Mouse (Mus musculus) midbrain, postnatal 0 days (tissue): Measurements from ENCODE around the gene Slc44a5. TPM values are rescaled to one million over a fixed set of nuclear protein-coding genes. Genes with fewer than 3 reads are reported as not detected.
"Not testable (repeated sequence)": the region's sequence is repeated elsewhere in the genome, so short reads cannot be mapped to it uniquely, and the experiment has no call there.

Experiments
- ATAC-seq: fragments of 200-750 bp; cut with Nextera tagmentation; 2 replicates; pipeline ENCODE4 v1.8.0; 2017; ENCODE audit warnings: moderate number of reproducible peaks, mild to moderate bottlenecking, moderate TSS enrichment, moderate library complexity; ENCODE audit not compliant: low FRiP score
- DNase-seq: peaks from one replicate; pipeline ENCODE4 v3.0.0-alpha.2; 2015; ENCODE audit warnings: low spot score
- H3K27ac ChIP-seq: fragments of 300-500 bp; sonication (generic); 2 replicates; pipeline ENCODE4 v1.5.1; 2014; ENCODE audit warnings: low read depth, mild to moderate bottlenecking, low read length, mixed read lengths
- H3K27me3 ChIP-seq: fragments of 300-500 bp; sonication (generic); 2 replicates; pipeline ENCODE4 v1.6.1; 2014; ENCODE audit warnings: low read length, control low read depth, mixed read lengths; ENCODE audit not compliant: insufficient read depth
- H3K36me3 ChIP-seq: fragments of 300-500 bp; sonication (generic); 2 replicates; pipeline ENCODE4 v1.6.1; 2014; ENCODE audit warnings: low read length, control low read depth, mixed read lengths; ENCODE audit not compliant: insufficient read depth
- H3K4me1 ChIP-seq: fragments of 300-500 bp; sonication (generic); 2 replicates; pipeline ENCODE4 v1.6.1; 2014; ENCODE audit warnings: mild to moderate bottlenecking, control low read depth, antibody characterized with exemption, low read length, mixed read lengths; ENCODE audit not compliant: insufficient read depth
- H3K4me2 ChIP-seq: fragments of 300-500 bp; sonication (generic); 2 replicates; pipeline ENCODE4 v1.6.1; 2014; ENCODE audit warnings: low read depth, mild to moderate bottlenecking, low read length, mixed read lengths; ENCODE audit not compliant: poor library complexity, severe bottlenecking
- H3K4me3 ChIP-seq: fragments of 300-500 bp; sonication (generic); 2 replicates; pipeline ENCODE4 v1.5.1; 2014; ENCODE audit warnings: low read depth, mild to moderate bottlenecking, low read length, moderate library complexity
- H3K9ac ChIP-seq: fragments of 300-500 bp; sonication (generic); replicated peaks from 2 replicates; pipeline ENCODE4 v1.6.1; 2014; ENCODE audit warnings: mild to moderate bottlenecking, low read length, moderate library complexity, mixed read lengths; ENCODE audit not compliant: poor library complexity, severe bottlenecking
- H3K9me3 ChIP-seq: fragments of 300-500 bp; sonication (generic); 2 replicates; pipeline ENCODE4 v1.6.1; 2016; ENCODE audit warnings: low read length, control low read depth
- CTCF ChIP-seq: IDR thresholded peaks from 2 replicates; pipeline ENCODE4 v1.5.1; 2016; ENCODE audit warnings: antibody characterized with exemption, mild to moderate bottlenecking
- WGBS: fragments of 180-500 bp; shearing (Covaris S2); extraction: QIAGEN DNeasy Blood & Tissue Kit; methylation state at CpG from one replicate; pipeline ENCODE4 v1.1.7; 2014; 5-methylcytosine and 5-hydroxymethylcytosine counted together
- polyA plus RNA-seq: library from polyadenylated mRNA; unstranded; fragments of >200 nt; fragmentation: Nextera tagmentation; extraction: Ambion mirVana; gene quantifications from 2 replicates; pipeline ENCODE4 v1.2.1, GENCODE M21; 2015
- total RNA-seq: library from RNA; depleted of rRNA; stranded (reverse); fragments of >200 nt; gene quantifications from 2 replicates; pipeline ENCODE4 v1.2.3, GENCODE M21; 2014

Gene Slc44a5
- total and polyA plus RNA-seq, 2 experiments from 2014 or later = 6.3 to 27.3 TPM

GRCm38 (mm10) chr3:154053331-154053730 is 80.1 kb downstream of the Slc44a5 start:
- no peak overlapping the region for H3K4me2 ChIP-seq
- no peak for ATAC-seq
- WGBS = 70% methylated on average over 7 of the region's 7 CpGs
- no peak overlapping the region for H3K27ac ChIP-seq
- TF ChIP-seq CTCF = no peak
- DNase-seq = no peak
- H3K36me3 ChIP-seq = no peaks in the 10 kb centered on the region
- H3K4me3 ChIP-seq = no peak overlapping the region
- no peak overlapping the region for H3K9ac ChIP-seq
- no peaks in the 10 kb centered on the region for H3K27me3 ChIP-seq
- H3K9me3 ChIP-seq = no peaks in the 10 kb centered on the region
- H3K4me1 ChIP-seq = no peaks in the 10 kb centered on the region

GRCm38 (mm10) chr3:154057464-154057863 is 84.2 kb downstream of the Slc44a5 start:
- DNase-seq (no peak), ATAC-seq (no peak)
- no peak overlapping the region for H3K9ac ChIP-seq
- WGBS = 84% methylated on average over 2 of the region's 2 CpGs
- H3K36me3 ChIP-seq = no peaks in the 10 kb centered on the region
- no peaks in the 10 kb centered on the region for H3K27me3 ChIP-seq
- no peak overlapping the region for H3K27ac ChIP-seq
- H3K4me3 ChIP-seq = no peak overlapping the region
- no peaks in the 10 kb centered on the region for H3K9me3 ChIP-seq
- no peak overlapping the region for H3K4me2 ChIP-seq
- no peaks in the 10 kb centered on the region for H3K4me1 ChIP-seq
- no peak for TF ChIP-seq CTCF

GRCm38 (mm10) chr3:154058200-154058599 is 85.0 kb downstream of the Slc44a5 start:
- Histone ChIP-seq H3K4me1 (no peaks in the 10 kb centered on the region), H3K9ac (no peak overlapping the region), H3K36me3 (no peaks in the 10 kb centered on the region), H3K27me3 (no peaks in the 10 kb centered on the region), H3K4me2 (no peak overlapping the region), H3K4me3 (no peak overlapping the region), H3K9me3 (no peaks in the 10 kb centered on the region), H3K27ac (no peak overlapping the region)
- DNase-seq (no peak), ATAC-seq (no peak)
- no peak for TF ChIP-seq CTCF
- 88% methylated on average over 5 of the region's 5 CpGs for WGBS

- not testable (repeated sequence) for DNase-seq, ATAC-seq, H3K4me1 ChIP-seq
Observed at GRCm38 (mm10) chr3:154071989-154072388, 98.8 kb downstream of the Slc44a5 start.

GRCm38 (mm10) chr3:154075749-154076148 is 102.5 kb downstream of the Slc44a5 start:
- Histone ChIP-seq H3K9me3 (no peaks in the 10 kb centered on the region), H3K36me3 (no peaks in the 10 kb centered on the region), H3K27ac (no peak overlapping the region), H3K4me3 (no peak overlapping the region), H3K4me1 (no peaks in the 10 kb centered on the region), H3K9ac (no peak overlapping the region), H3K27me3 (no peaks in the 10 kb centered on the region), H3K4me2 (no peak overlapping the region)
- ATAC-seq (no peak), DNase-seq (no peak)
- no peak for TF ChIP-seq CTCF
- WGBS = 80% methylated on average over 10 of the region's 10 CpGs

More at GRCm38 (mm10) chr3:154071989-154072388, 98.8 kb downstream of the Slc44a5 start:
- not testable (repeated sequence) for H3K9ac ChIP-seq, H3K27ac ChIP-seq, H3K4me3 ChIP-seq, H3K27me3 ChIP-seq, H3K9me3 ChIP-seq, H3K4me2 ChIP-seq, H3K36me3 ChIP-seq

- Histone ChIP-seq H3K9ac (no peak overlapping the region), H3K4me3 (no peak overlapping the region), H3K4me1 (peaks cover 15% of the 10 kb centered on the region), H3K27ac (no peak overlapping the region), H3K27me3 (no peaks in the 10 kb centered on the region), H3K9me3 (no peaks in the 10 kb centered on the region), H3K4me2 (peak overlapping the region; percentile 30), H3K36me3 (no peaks in the 10 kb centered on the region)
- no peak for DNase-seq
- 38% methylated on average over 12 of the region's 12 CpGs for WGBS
- no peak for TF ChIP-seq CTCF
- peak; percentile 54; the same call in 1 of the 2 replicates for ATAC-seq
Observed at GRCm38 (mm10) chr3:154081687-154082086, 108.5 kb downstream of the Slc44a5 start.
